Mouse (Mus musculus) forebrain, postnatal 0 days (tissue): ENCODE data around the gene Klhl23. TPM values are rescaled to one million over a fixed set of nuclear protein-coding genes. Genes with fewer than 3 reads are reported as not detected.

Experiments
- ATAC-seq: fragments of 200-750 bp; cut with Nextera tagmentation; 2 replicates; pipeline ENCODE4 v1.8.0; 2017; ENCODE audit warnings: mild to moderate bottlenecking, moderate library complexity
- DNase-seq: peaks from one replicate; pipeline ENCODE4 v3.0.0-alpha.2; 2015
- H3K27ac ChIP-seq: fragments of 300-500 bp; sonication (generic); 2 replicates; pipeline ENCODE4 v1.5.1; 2014; ENCODE audit warnings: low read depth, mild to moderate bottlenecking, antibody characterized with exemption, low read length, moderate library complexity, mixed read lengths
- H3K27me3 ChIP-seq: fragments of 300-500 bp; sonication (generic); 2 replicates; pipeline ENCODE4 v1.6.1; 2014; ENCODE audit warnings: mild to moderate bottlenecking, low read length, mixed read lengths; ENCODE audit not compliant: insufficient read depth
- H3K36me3 ChIP-seq: fragments of 300-500 bp; sonication (generic); 2 replicates; pipeline ENCODE4 v1.6.1; 2014; ENCODE audit warnings: mild to moderate bottlenecking, moderate library complexity; ENCODE audit not compliant: insufficient read depth
- H3K4me1 ChIP-seq: fragments of 300-500 bp; sonication (generic); 2 replicates; pipeline ENCODE4 v1.6.1; 2014; ENCODE audit warnings: antibody characterized with exemption; ENCODE audit not compliant: insufficient read depth
- H3K4me2 ChIP-seq: fragments of 300-500 bp; sonication (generic); 2 replicates; pipeline ENCODE4 v1.6.1; 2014; ENCODE audit warnings: low read depth, mild to moderate bottlenecking, moderate library complexity
- H3K4me3 ChIP-seq: fragments of 300-500 bp; sonication (generic); 2 replicates; pipeline ENCODE4 v1.5.1; 2014; ENCODE audit warnings: low read depth, low read length, mixed read lengths
- H3K9ac ChIP-seq: fragments of 300-500 bp; sonication (generic); 2 replicates; pipeline ENCODE4 v1.6.1; 2014; ENCODE audit warnings: mild to moderate bottlenecking
- H3K9me3 ChIP-seq: fragments of 300-500 bp; sonication (generic); 2 replicates; pipeline ENCODE4 v1.6.1; 2016; ENCODE audit warnings: low read length
- CTCF ChIP-seq: sonication (generic); IDR thresholded peaks from 2 replicates; pipeline ENCODE4 v1.5.1; 2016; ENCODE audit warnings: antibody characterized with exemption, control low read depth, low read depth
- WGBS: fragments of 180-500 bp; shearing (Covaris S2); extraction: QIAGEN DNeasy Blood & Tissue Kit; methylation state at CpG from one replicate; pipeline ENCODE4 v1.1.7; 2014; 5-methylcytosine and 5-hydroxymethylcytosine counted together
- polyA plus RNA-seq: library from polyadenylated mRNA; unstranded; fragments of >200 nt; fragmentation: Nextera tagmentation; extraction: Ambion mirVana; gene quantifications from 2 replicates; pipeline ENCODE4 v1.2.1, GENCODE M21; 2015
- total RNA-seq: library from RNA; depleted of rRNA; stranded (reverse); fragments of >200 nt; gene quantifications from 2 replicates; pipeline ENCODE4 v1.2.3, GENCODE M21; 2014

Klhl23 gene
- total and polyA plus RNA-seq, 2 experiments from 2014 or later: 87.2 to 199 TPM

DNA sequence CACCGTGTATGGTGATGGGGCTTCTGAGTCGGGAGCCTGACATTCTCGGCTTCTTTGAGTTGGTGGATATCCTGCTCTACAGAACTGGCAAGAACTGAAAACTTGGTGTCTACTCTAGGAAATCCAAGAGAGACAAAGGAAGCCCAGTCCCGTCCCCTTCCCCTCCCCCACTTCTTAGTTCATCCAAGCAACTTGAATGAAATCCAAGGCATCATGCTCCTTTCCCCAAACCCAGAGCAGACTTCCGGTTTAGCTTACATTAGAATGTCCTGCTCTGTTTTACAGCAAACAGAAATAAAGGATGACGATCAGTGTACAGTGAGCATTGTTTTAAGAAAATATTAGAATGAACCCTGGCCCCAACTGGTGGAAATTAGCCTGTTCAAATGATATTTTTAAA lies 27.5 kb downstream of the Klhl23 start:
- Histone ChIP-seq H3K4me3 (no peak overlapping the region), H3K36me3 (no peaks in the 10 kb centered on the region), H3K9me3 (no peaks in the 10 kb centered on the region), H3K9ac (no peak overlapping the region), H3K4me1 (no peaks in the 10 kb centered on the region), H3K27me3 (no peaks in the 10 kb centered on the region), H3K4me2 (no peak overlapping the region), H3K27ac (no peak overlapping the region)
- TF ChIP-seq CTCF: no peak
- 60% methylated on average over 6 of the region's 6 CpGs for WGBS
- ATAC-seq (no peak), DNase-seq (no peak)

DNA sequence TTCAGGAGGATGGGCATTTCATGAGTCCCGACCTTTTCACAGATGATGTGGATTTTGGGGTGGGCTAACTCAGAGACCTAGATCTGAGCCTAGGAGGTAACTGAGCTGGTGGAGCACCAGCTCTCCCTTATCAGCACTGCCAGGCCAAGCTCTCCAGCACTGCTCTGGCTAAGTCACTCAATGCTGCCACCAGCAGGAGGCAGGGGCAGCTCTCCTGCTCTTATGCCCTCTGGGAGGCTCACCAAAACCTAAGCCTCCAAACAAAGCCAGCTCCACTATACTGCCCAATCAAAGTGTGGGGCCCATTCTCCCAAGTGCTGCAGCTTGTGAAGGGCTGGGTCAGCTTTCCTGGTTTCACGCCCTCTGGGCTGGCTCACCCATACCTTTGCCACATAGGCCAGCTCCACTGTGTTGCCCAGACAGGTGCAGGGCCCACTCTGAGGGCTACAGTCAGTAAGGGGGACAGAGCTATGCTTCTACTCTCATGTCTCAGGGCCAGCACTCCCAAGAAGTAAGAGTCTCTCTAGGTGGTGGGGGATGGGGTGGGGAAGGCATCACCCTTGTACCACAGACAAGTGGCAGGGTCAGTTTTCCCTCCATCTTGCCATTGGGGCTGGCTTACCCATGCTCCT lies 29.8 kb downstream of the Klhl23 start:
- H3K4me1 ChIP-seq: no peaks in the 10 kb centered on the region
- ATAC-seq: no peak
- H3K9me3 ChIP-seq: no peaks in the 10 kb centered on the region
- no peak overlapping the region for H3K9ac ChIP-seq
- 51% methylated on average over 2 of the region's 2 CpGs for WGBS
- DNase-seq: no peak
- no peak overlapping the region for H3K27ac ChIP-seq
- no peak overlapping the region for H3K4me2 ChIP-seq
- no peaks in the 10 kb centered on the region for H3K36me3 ChIP-seq
- H3K4me3 ChIP-seq: no peak overlapping the region
- no peaks in the 10 kb centered on the region for H3K27me3 ChIP-seq
- TF ChIP-seq CTCF: no peak

DNA sequence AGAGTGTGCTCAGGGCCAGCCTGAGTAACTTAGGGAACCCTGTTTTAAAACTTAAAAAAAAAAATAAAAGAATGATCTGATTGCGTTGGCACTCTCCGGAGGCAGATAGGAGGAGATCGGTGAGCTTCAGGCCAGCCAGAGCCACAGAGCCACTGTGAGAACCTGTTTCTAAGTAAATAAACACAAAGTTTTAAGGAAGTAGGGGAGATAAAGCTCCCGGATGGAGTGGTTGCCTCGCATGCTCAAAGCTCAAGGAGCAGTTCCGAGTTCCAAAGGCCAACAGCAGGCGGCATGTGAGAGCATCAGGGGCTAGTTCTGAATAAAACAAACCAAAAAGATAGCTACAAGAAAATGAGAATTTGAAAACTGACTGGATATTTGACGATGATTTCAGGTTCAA lies 34.6 kb downstream of the Klhl23 start:
- TF ChIP-seq CTCF: no peak
- Histone ChIP-seq H3K4me2 (no peak overlapping the region), H3K27ac (no peak overlapping the region), H3K4me3 (no peak overlapping the region), H3K27me3 (no peaks in the 10 kb centered on the region), H3K4me1 (no peaks in the 10 kb centered on the region), H3K36me3 (no peaks in the 10 kb centered on the region), H3K9ac (no peak overlapping the region), H3K9me3 (no peaks in the 10 kb centered on the region)
- WGBS: 71% methylated on average over 8 of the region's 8 CpGs
- DNase-seq (no peak), ATAC-seq (no peak)

- DNase-seq (no peak), ATAC-seq (no peak)
- Histone ChIP-seq H3K27me3 (no peaks in the 10 kb centered on the region), H3K9me3 (no peaks in the 10 kb centered on the region), H3K4me3 (no peak overlapping the region), H3K27ac (no peak overlapping the region), H3K36me3 (no peaks in the 10 kb centered on the region), H3K9ac (no peak overlapping the region), H3K4me2 (no peak overlapping the region), H3K4me1 (0 out of 2 replicates have a peak, but pooled peaks cover 7% of the 10 kb centered on the region)
- 72% methylated on average over 1 of the region's 1 CpGs for WGBS
- TF ChIP-seq CTCF: peak; percentile 31; the same call in 1 of the 2 replicates
Measured at GRCm38 (mm10) chr2:69857882-69858281, 36.1 kb downstream of the Klhl23 start.

GRCm38 (mm10) chr2:69860972-69861452 lies 39.3 kb downstream of the Klhl23 start:
- Histone ChIP-seq H3K9ac (peak overlapping the region; percentile 96), H3K4me1 (0 out of 2 replicates have a peak, but pooled peaks cover 7% of the 10 kb centered on the region), H3K27me3 (no peaks in the 10 kb centered on the region), H3K4me2 (peak overlapping the region; percentile 60), H3K36me3 (no peaks in the 10 kb centered on the region), H3K27ac (peak overlapping the region; percentile 91), H3K4me3 (peak overlapping the region; percentile 100), H3K9me3 (no peaks in the 10 kb centered on the region)
- 9% methylated on average over 13 of the region's 13 CpGs for WGBS
- TF ChIP-seq CTCF: no peak
- ATAC-seq (peak; percentile 42), DNase-seq (no peak)

DNA sequence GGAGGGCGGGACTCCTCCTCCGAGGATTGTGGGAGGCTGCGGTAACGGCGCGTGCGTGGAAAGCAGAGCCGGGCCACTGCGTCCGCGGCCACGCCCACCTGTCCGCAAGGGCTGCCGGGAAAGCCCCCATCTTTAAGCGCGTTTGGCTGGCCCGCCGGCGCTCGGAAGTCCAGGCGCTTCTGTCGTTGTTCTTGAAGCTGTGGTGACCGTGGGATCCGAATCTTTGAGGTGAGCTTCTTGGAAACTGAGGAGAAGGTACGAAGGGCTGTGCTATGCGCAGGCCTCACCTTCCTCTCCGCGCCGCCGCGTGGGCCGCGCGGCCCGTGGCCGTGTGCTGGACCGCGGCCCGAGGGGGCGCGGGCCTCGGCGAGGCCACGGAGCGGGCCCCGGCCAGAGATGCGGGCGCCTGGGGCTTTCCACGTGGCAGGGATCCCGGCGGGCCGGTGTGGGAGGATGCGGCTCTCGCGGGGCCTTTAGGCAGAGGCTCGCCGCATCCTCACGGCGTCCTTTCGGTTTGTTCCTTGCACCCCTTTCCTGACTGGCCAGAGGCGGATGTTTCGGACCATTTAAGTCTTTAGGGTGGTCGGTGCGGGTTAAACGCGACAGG lies 39.8 kb downstream of the Klhl23 start, which contains the start of gene Ssb:
TSS of gene Ssb (plus strand) at position 78 of the 607 bp plus-strand sequence.
- no peak for TF ChIP-seq CTCF
- ATAC-seq (peak; percentile 99), DNase-seq (peak; percentile 95)
- Histone ChIP-seq H3K9ac (peak within 1 kb of the TSS; percentile 96), H3K4me3 (peak within 1 kb of the TSS; percentile 100), H3K9me3 (no peaks in the 10 kb centered on the region), H3K27me3 (no peaks in the 10 kb centered on the region), H3K4me2 (peak within 1 kb of the TSS; percentile 60), H3K36me3 (no peaks in the 10 kb centered on the region), H3K4me1 (0 out of 2 replicates have a peak, but pooled peaks cover 7% of the 10 kb centered on the region), H3K27ac (peak within 1 kb of the TSS; percentile 91)
- 3% methylated on average over 57 of the region's 66 CpGs for WGBS

GRCm38 (mm10) chr2:69862117-69862657 lies 40.4 kb downstream of the Klhl23 start:
- TF ChIP-seq CTCF: no peak
- 0 out of 2 replicates have a peak, but pooled peaks cover 7% of the 10 kb centered on the region for H3K4me1 ChIP-seq
- DNase-seq (no peak), ATAC-seq (no peak)
- peak overlapping the region; percentile 96 for H3K9ac ChIP-seq
- peak overlapping the region; percentile 100 for H3K4me3 ChIP-seq
- H3K36me3 ChIP-seq: peaks cover 3% of the 10 kb centered on the region; the same call in 1 of the 2 replicates
- H3K9me3 ChIP-seq: no peaks in the 10 kb centered on the region
- 3% methylated on average over 13 of the region's 13 CpGs for WGBS
- H3K4me2 ChIP-seq: peak overlapping the region; percentile 60
- no peaks in the 10 kb centered on the region for H3K27me3 ChIP-seq
- peak overlapping the region; percentile 91; the same call in 1 of the 2 replicates for H3K27ac ChIP-seq
